Mouse (Mus musculus) MEL (cell line): ENCODE measurements around the gene Zfp185. TPM values are rescaled to one million over a fixed set of nuclear protein-coding genes. Genes with fewer than 3 reads are reported as not detected.

Experiments used
- DNase-seq: peaks from one replicate; pipeline ENCODE4 v3.0.0; 2011; ENCODE audit warnings: low read depth, low spot score
- H3K27ac ChIP-seq: 2 replicates; pipeline ENCODE4 v1.5.1; 2012; ENCODE audit warnings: low read depth, mild to moderate bottlenecking, control low read depth, low read length, moderate library complexity; ENCODE audit not compliant: control insufficient read depth
- H3K27me3 ChIP-seq, 2 experiments: fragments of 150-350 bp in 1 of 2; sonication (generic) in 1 of 2; 2 replicates each; pipeline ENCODE4 v1.6.1; 2012; ENCODE audit warnings: low read length in 2 of 2, mild to moderate bottlenecking in 2 of 2, improper control_type of control experiment in 1 of 2, moderate library complexity in 1 of 2; ENCODE audit not compliant: insufficient read depth in 2 of 2, control insufficient read depth in 1 of 2
- H3K36me3 ChIP-seq, 2 experiments: 2 replicates each; pipeline ENCODE4 v1.6.1; 2012 to 2014; ENCODE audit warnings: low read length in 2 of 2, improper control_type of control experiment in 1 of 2, inconsistent platforms in 1 of 2, mild to moderate bottlenecking in 1 of 2; ENCODE audit not compliant: insufficient read depth in 2 of 2, control insufficient read depth in 1 of 2
- H3K4me1 ChIP-seq, 2 experiments: fragments of 150-350 bp in 1 of 2; sonication (generic) in 1 of 2; 2 replicates each; pipeline ENCODE4 v1.6.1; 2012; ENCODE audit warnings: low read length in 2 of 2, improper control_type of control experiment in 1 of 2, mild to moderate bottlenecking in 1 of 2; ENCODE audit not compliant: insufficient read depth in 2 of 2, control insufficient read depth in 1 of 2
- H3K4me3 ChIP-seq, 2 experiments: fragments of 150-350 bp in 1 of 2; sonication (generic) in 1 of 2; 2 replicates each; pipeline ENCODE4 v1.5.1; 2012; ENCODE audit warnings: low read depth in 2 of 2, low read length in 2 of 2, mild to moderate bottlenecking in 2 of 2, moderate library complexity in 2 of 2, control low read depth in 1 of 2, improper control_type of control experiment in 1 of 2; ENCODE audit not compliant: control insufficient read depth in 1 of 2, insufficient read depth in 1 of 2
- H3K79me2 ChIP-seq: 2 replicates; pipeline ENCODE4 v1.6.1; 2012; ENCODE audit warnings: mild to moderate bottlenecking, low read length, moderate library complexity; ENCODE audit not compliant: control insufficient read depth, poor library complexity, insufficient read depth
- H3K9ac ChIP-seq: 2 replicates; pipeline ENCODE4 v1.6.1; 2012; ENCODE audit warnings: low read depth, mild to moderate bottlenecking, control low read depth, low read length, moderate library complexity; ENCODE audit not compliant: control insufficient read depth, poor library complexity, severe bottlenecking
- H3K9me3 ChIP-seq: fragments of 150-350 bp; sonication (generic); replicated peaks from 2 replicates; pipeline ENCODE4 v1.6.1; 2012; ENCODE audit warnings: mild to moderate bottlenecking, low read length, improper control_type of control experiment, moderate library complexity; ENCODE audit not compliant: insufficient read depth
- CHD1 ChIP-seq: IDR thresholded peaks from 2 replicates; pipeline ENCODE4 v1.6.1; 2012; ENCODE audit warnings: low read depth, mild to moderate bottlenecking, inconsistent platforms, low read length, improper control_type of control experiment
- CHD2 ChIP-seq: IDR thresholded peaks from 2 replicates; pipeline ENCODE4 v1.6.1; 2011; ENCODE audit warnings: low read length, improper control_type of control experiment
- CTCF ChIP-seq, 3 experiments: IDR thresholded peaks in 2 of 3; conservative IDR thresholded peaks in 1 of 3; 2 replicates each; pipeline ENCODE4 v1.5.1; 2011 to 2012; ENCODE audit warnings: low read length in 3 of 3, low read depth in 2 of 3, mild to moderate bottlenecking in 2 of 3, improper control_type of control experiment in 1 of 3, inconsistent platforms in 1 of 3, mixed read lengths in 1 of 3, moderate library complexity in 1 of 3; ENCODE audit not compliant: control insufficient read depth in 1 of 3, insufficient read depth in 1 of 3, poor library complexity in 1 of 3, severe bottlenecking in 1 of 3
- ELF1 ChIP-seq: IDR thresholded peaks from 2 replicates; pipeline ENCODE4 v1.6.1; 2014; ENCODE audit warnings: low read depth, mild to moderate bottlenecking, inconsistent platforms, low read length, improper control_type of control experiment, moderate library complexity
- ETS1 ChIP-seq: IDR thresholded peaks from 2 replicates; pipeline ENCODE4 v1.6.1; 2012; ENCODE audit warnings: low read depth, mild to moderate bottlenecking, inconsistent platforms, low read length, improper control_type of control experiment, moderate library complexity
- GATA1 ChIP-seq: IDR thresholded peaks from 2 replicates; pipeline ENCODE4 v1.6.1; 2011; ENCODE audit warnings: low read depth, low read length, improper control_type of control experiment
- HCFC1 ChIP-seq: IDR thresholded peaks from 2 replicates; pipeline ENCODE4 v1.6.1; 2012; ENCODE audit warnings: low read depth, mild to moderate bottlenecking, inconsistent platforms, low read length, improper control_type of control experiment, moderate library complexity
- JUND ChIP-seq: IDR thresholded peaks from 2 replicates; pipeline ENCODE4 v1.6.1; 2011; ENCODE audit warnings: low read depth, mild to moderate bottlenecking, improper control_type of control experiment, low read length
- MYB ChIP-seq: IDR thresholded peaks from 2 replicates; pipeline ENCODE4 v1.6.1; 2011; ENCODE audit warnings: mild to moderate bottlenecking, low read depth, low read length, improper control_type of control experiment
- MYC ChIP-seq: IDR thresholded peaks from 2 replicates; pipeline ENCODE4 v1.6.1; 2011; ENCODE audit warnings: low read depth, mild to moderate bottlenecking, low read length, improper control_type of control experiment, moderate library complexity
- POLR2A ChIP-seq, 2 experiments: IDR thresholded peaks; 2 replicates each; pipeline ENCODE4 v1.6.1; 2011 to 2012; ENCODE audit warnings: low read length in 2 of 2, mild to moderate bottlenecking in 2 of 2, control low read depth in 1 of 2, improper control_type of control experiment in 1 of 2, low read depth in 1 of 2, moderate library complexity in 1 of 2; ENCODE audit not compliant: control insufficient read depth in 1 of 2, insufficient read depth in 1 of 2, poor library complexity in 1 of 2
- POLR2AphosphoS5 ChIP-seq: IDR thresholded peaks from 2 replicates; pipeline ENCODE4 v1.6.1; 2012; ENCODE audit warnings: low read depth, borderline replicate concordance, mild to moderate bottlenecking, inconsistent platforms, low read length, moderate library complexity, mixed read lengths
- RAD21 ChIP-seq: IDR thresholded peaks from 2 replicates; pipeline ENCODE4 v1.6.1; 2011; ENCODE audit warnings: mild to moderate bottlenecking, low read depth, low read length, improper control_type of control experiment
- SMC3 ChIP-seq: IDR thresholded peaks from 2 replicates; pipeline ENCODE4 v1.6.1; 2011; ENCODE audit warnings: low read depth, low read length, improper control_type of control experiment
- TAL1 ChIP-seq: IDR thresholded peaks from 2 replicates; pipeline ENCODE4 v1.6.1; 2012; ENCODE audit warnings: mild to moderate bottlenecking, inconsistent platforms, low read length, moderate library complexity, mixed read lengths
- TBP ChIP-seq: IDR thresholded peaks from 2 replicates; pipeline ENCODE4 v1.8.0; 2011; ENCODE audit warnings: low read depth, low read length, improper control_type of control experiment
- UBTF ChIP-seq: IDR thresholded peaks from 2 replicates; pipeline ENCODE4 v1.6.1; 2012; ENCODE audit warnings: low read depth, mild to moderate bottlenecking, inconsistent platforms, low read length, improper control_type of control experiment, moderate library complexity, borderline replicate concordance; ENCODE audit not compliant: insufficient read depth
- USF1 ChIP-seq: IDR thresholded peaks from 2 replicates; pipeline ENCODE4 v1.6.1; 2014; ENCODE audit warnings: low read depth, mild to moderate bottlenecking, inconsistent platforms, low read length, improper control_type of control experiment, moderate library complexity
- ZC3H11A ChIP-seq: IDR thresholded peaks from 2 replicates; pipeline ENCODE4 v1.6.1; 2012; ENCODE audit warnings: low read depth, mild to moderate bottlenecking, inconsistent platforms, low read length, improper control_type of control experiment
- ZNF384 ChIP-seq: IDR thresholded peaks from 2 replicates; pipeline ENCODE4 v1.6.1; 2012; ENCODE audit warnings: low read depth, mild to moderate bottlenecking, inconsistent platforms, low read length, improper control_type of control experiment
- polyA plus RNA-seq, 2 experiments: library from polyadenylated mRNA; stranded (reverse) in 1 of 2; unstranded in 1 of 2; fragments of >175 nt in 1 of 2; fragments of >200 nt in 1 of 2; gene quantifications; 2 replicates each; pipeline versions ENCODE4 v1.2.1 to v1.2.4; 2012; ENCODE audit warnings: low replicate concordance in 2 of 2, low read depth in 1 of 2; ENCODE audit not compliant: insufficient read length in 2 of 2, insufficient read depth in 1 of 2, missing spikeins in 1 of 2
- total RNA-seq: library from RNA; depleted of rRNA; stranded (reverse); fragments of 300-350 nt; gene quantifications from 2 replicates; pipeline ENCODE4 v1.2.3, GENCODE M21; 2012

Zfp185 gene
- total and polyA plus RNA-seq, 3 experiments = 0.14 TPM; not detected in 2

DNA sequence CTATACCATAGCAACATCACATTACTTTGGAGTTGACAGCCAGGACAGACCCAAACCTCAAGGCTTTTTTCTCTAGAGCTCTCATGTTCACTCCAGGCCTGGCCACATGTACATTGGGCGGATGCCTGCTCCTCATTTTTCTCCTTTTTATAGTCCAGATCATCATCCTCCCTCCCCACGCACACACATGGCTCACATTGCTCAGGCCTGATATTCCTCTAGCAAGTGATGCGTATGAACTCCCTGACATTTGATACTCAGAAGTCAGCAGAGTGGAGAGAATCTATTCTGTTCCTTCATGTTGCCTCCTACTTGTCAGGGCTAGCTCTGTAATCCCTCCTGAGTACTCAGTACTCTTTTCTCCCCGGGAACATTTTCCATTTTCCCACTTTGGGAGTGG lies 30.7 kb upstream of the Zfp185 start:
- no peak for DNase-seq
- Histone ChIP-seq H3K9ac (no peak overlapping the region), H3K36me3 (no peaks in the 10 kb centered on the region; a peak in 1 of 4 replicates), H3K27ac (no peak overlapping the region), H3K79me2 (no peaks in the 10 kb centered on the region), H3K4me1 (no peaks in the 10 kb centered on the region), H3K4me3 (no peak overlapping the region), H3K27me3 (no peaks in the 10 kb centered on the region), H3K9me3 (no peaks in the 10 kb centered on the region)
- TF ChIP-seq CHD1 (no peak), HCFC1 (no peak)

DNA sequence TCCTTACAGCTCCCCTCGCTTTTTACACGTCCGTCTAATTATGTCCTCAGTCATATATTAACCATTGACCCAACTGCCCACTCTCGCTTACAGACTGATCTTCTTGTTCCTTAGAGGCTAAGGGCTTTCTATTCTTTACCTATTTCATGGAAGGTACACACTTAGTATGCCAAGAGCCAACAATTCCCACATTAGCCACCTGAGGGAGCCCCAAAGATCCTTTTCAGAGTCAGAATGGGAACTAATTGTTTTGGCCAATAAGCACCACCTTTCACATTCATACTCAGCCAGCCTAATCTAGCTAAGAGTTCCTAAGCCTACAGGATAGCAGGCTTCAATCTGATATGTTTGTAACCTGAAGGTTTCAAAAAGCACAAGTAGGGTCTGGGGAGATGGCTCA lies 26.7 kb upstream of the Zfp185 start:
- Histone ChIP-seq H3K27ac (no peak overlapping the region), H3K4me1 (no peaks in the 10 kb centered on the region), H3K36me3 (no peaks in the 10 kb centered on the region), H3K4me3 (no peak overlapping the region), H3K27me3 (no peaks in the 10 kb centered on the region), H3K79me2 (no peaks in the 10 kb centered on the region), H3K9me3 (no peaks in the 10 kb centered on the region), H3K9ac (no peak overlapping the region)
- TF ChIP-seq ZC3H11A (no peak), CTCF (IDR thresholded peaks at IDR 0.05 in 2 of 3, conservative IDR thresholded peaks at IDR 0.05 in 1 of 3; ENCODE audit: control insufficient read depth in 1 of 3, insufficient read depth in 1 of 3, low read depth in 2 of 3, low read length in 3 of 3, poor library complexity in 1 of 3, severe bottlenecking in 1 of 3) (peak in 2 of 3 experiments; percentile 36 to 37; a peak in 4 of 6 replicates), RAD21 (peak; percentile 9)
- peak; percentile 34 for DNase-seq

DNA sequence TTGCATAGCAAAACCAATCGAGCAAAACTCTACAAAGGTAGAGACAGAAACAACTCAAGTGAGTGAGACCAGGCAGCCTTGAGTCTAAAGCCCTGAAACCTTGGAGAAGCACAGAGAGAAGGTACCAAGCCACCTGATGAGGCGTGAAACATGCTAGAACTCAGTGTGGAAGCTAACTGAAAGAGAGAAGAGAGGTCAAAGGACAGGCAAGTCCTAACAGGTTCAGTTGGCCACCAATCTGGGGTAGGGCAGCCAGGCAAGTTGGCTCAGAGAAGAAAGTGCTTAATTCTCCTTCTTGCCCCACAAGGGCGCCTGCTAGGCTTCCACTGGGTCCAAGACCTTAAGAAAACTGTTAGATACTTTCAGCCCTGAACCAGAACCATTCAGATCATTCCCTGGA lies 25.6 kb upstream of the Zfp185 start:
- no peak overlapping the region for H3K27ac ChIP-seq
- no peak overlapping the region for H3K4me3 ChIP-seq
- H3K4me1 ChIP-seq = no peaks in the 10 kb centered on the region
- H3K9me3 ChIP-seq = no peaks in the 10 kb centered on the region
- H3K27me3 ChIP-seq = no peaks in the 10 kb centered on the region
- H3K36me3 ChIP-seq = no peaks in the 10 kb centered on the region
- H3K9ac ChIP-seq = no peak overlapping the region
- TF ChIP-seq GATA1 (no peak), MYC (no peak), POLR2A (IDR thresholded peaks at IDR 0.05; ENCODE audit: control insufficient read depth in 1 of 2, insufficient read depth in 1 of 2, low read depth in 1 of 2, low read length in 2 of 2, poor library complexity in 1 of 2) (no peak), JUND (no peak), ELF1 (no peak), USF1 (no peak), ETS1 (no peak), CHD2 (no peak), SMC3 (no peak), UBTF (no peak), POLR2AphosphoS5 (no peak), TAL1 (no peak), MYB (no peak), TBP (no peak), ZNF384 (no peak)
- TF ChIP-seq, all 39 proteins: peak for 0
- no peaks in the 10 kb centered on the region for H3K79me2 ChIP-seq
- no peak for DNase-seq
